Mouse (Mus musculus) liver, embryonic 15.5 days (tissue): ENCODE results near the gene Rnps1. TPM values are rescaled to one million over a fixed set of nuclear protein-coding genes. Genes with fewer than 3 reads are reported as not detected.
A peak's percentile ranks its signal among the peaks of the same experiment; 100 is the strongest.
"Not testable (repeated sequence)": the region's sequence is repeated elsewhere in the genome, so short reads cannot be mapped to it uniquely, and the experiment has no call there.

Experiments
- ATAC-seq: fragments of 200-750 bp; cut with Nextera tagmentation; 2 replicates; pipeline ENCODE4 v1.8.0; 2017; ENCODE audit warnings: moderate number of reproducible peaks, mild to moderate bottlenecking, moderate library complexity; ENCODE audit not compliant: insufficient read depth
- H3K27ac ChIP-seq: fragments of 300-500 bp; sonication (generic); replicated peaks from 2 replicates; pipeline ENCODE4 v1.5.1; 2015; ENCODE audit warnings: mild to moderate bottlenecking, inconsistent platforms
- H3K27me3 ChIP-seq: fragments of 300-500 bp; sonication (generic); 2 replicates; pipeline ENCODE4 v1.6.1; 2015; ENCODE audit warnings: mild to moderate bottlenecking, inconsistent platforms
- H3K36me3 ChIP-seq: fragments of 300-500 bp; sonication (generic); replicated peaks from 2 replicates; pipeline ENCODE4 v1.6.1; 2015; ENCODE audit warnings: moderate library complexity, mild to moderate bottlenecking, inconsistent platforms
- H3K4me1 ChIP-seq: fragments of 300-500 bp; sonication (generic); replicated peaks from 2 replicates; pipeline ENCODE4 v1.6.1; 2015; ENCODE audit warnings: inconsistent platforms
- H3K4me2 ChIP-seq: fragments of 300-500 bp; sonication (generic); 2 replicates; pipeline ENCODE4 v1.6.1; 2015; ENCODE audit warnings: moderate library complexity, mild to moderate bottlenecking, inconsistent platforms
- H3K4me3 ChIP-seq: fragments of 300-500 bp; sonication (generic); replicated peaks from 2 replicates; pipeline ENCODE4 v1.5.1; 2015; ENCODE audit warnings: mild to moderate bottlenecking, inconsistent platforms
- H3K9ac ChIP-seq: fragments of 300-500 bp; sonication (generic); 2 replicates; pipeline ENCODE4 v1.6.1; 2015; ENCODE audit warnings: moderate library complexity, mild to moderate bottlenecking, inconsistent platforms
- H3K9me3 ChIP-seq: fragments of 300-500 bp; sonication (generic); replicated peaks from 2 replicates; pipeline ENCODE4 v1.6.1; 2016; ENCODE audit warnings: inconsistent platforms
- WGBS: fragments of 180-500 bp; shearing (Covaris S2); methylation state at CpG from one replicate; pipeline ENCODE4 v1.1.7; 2015; ENCODE audit warnings: mixed read lengths; ENCODE audit not compliant: insufficient replicate concordance; 5-methylcytosine and 5-hydroxymethylcytosine counted together
- polyA plus RNA-seq: library from polyadenylated mRNA; unstranded; fragments of >200 nt; fragmentation: Nextera tagmentation; extraction: Ambion mirVana; gene quantifications from 2 replicates; pipeline ENCODE4 v1.2.1, GENCODE M21; 2015

Rnps1 gene
- polyA plus RNA-seq, 1 experiment from 2014 or later: 109 TPM

GRCm38 (mm10) chr17:24402371-24402770, 12.0 kb upstream of the Rnps1 start:
- Histone ChIP-seq H3K27ac (no peak overlapping the region), H3K4me1 (no peaks in the 10 kb centered on the region), H3K36me3 (peaks cover 97% of the 10 kb centered on the region), H3K9me3 (no peaks in the 10 kb centered on the region), H3K4me3 (no peak overlapping the region), H3K4me2 (no peak overlapping the region), H3K9ac (no peak overlapping the region), H3K27me3 (no peaks in the 10 kb centered on the region)
- no peak for ATAC-seq
- WGBS: 61% methylated on average over 3 of the region's 3 CpGs

- ATAC-seq: no peak
- Histone ChIP-seq H3K9ac (no peak overlapping the region), H3K36me3 (peaks cover 97% of the 10 kb centered on the region), H3K27ac (no peak overlapping the region), H3K27me3 (no peaks in the 10 kb centered on the region), H3K4me3 (no peak overlapping the region), H3K4me2 (no peak overlapping the region), H3K4me1 (no peaks in the 10 kb centered on the region), H3K9me3 (no peaks in the 10 kb centered on the region)
- WGBS: 80% methylated on average over 12 of the region's 12 CpGs
These were observed 7.1 kb upstream of the Rnps1 start for GRCm38 (mm10) chr17:24407116-24407803.

GRCm38 (mm10) chr17:24413557-24414211, 681 bp upstream of the Rnps1 start:
- Histone ChIP-seq H3K9ac (peak overlapping the region; percentile 86), H3K4me2 (peak overlapping the region; percentile 79), H3K36me3 (peaks cover 65% of the 10 kb centered on the region), H3K4me1 (peaks cover 47% of the 10 kb centered on the region), H3K27me3 (no peaks in the 10 kb centered on the region), H3K27ac (peak overlapping the region; percentile 98), H3K9me3 (no peaks in the 10 kb centered on the region), H3K4me3 (peak overlapping the region; percentile 90)
- 8% methylated on average over 22 of the region's 22 CpGs for WGBS
- peak; percentile 23 for ATAC-seq

- H3K9ac ChIP-seq: peak overlapping the region; percentile 83
- peak overlapping the region; percentile 90 for H3K4me3 ChIP-seq
- H3K4me1 ChIP-seq: peaks cover 47% of the 10 kb centered on the region
- H3K27ac ChIP-seq: peak overlapping the region; percentile 98
- no peaks in the 10 kb centered on the region for H3K27me3 ChIP-seq
- H3K9me3 ChIP-seq: no peaks in the 10 kb centered on the region
- H3K36me3 ChIP-seq: peaks cover 65% of the 10 kb centered on the region
- under 1% methylated on average over 21 of the region's 21 CpGs for WGBS
- ATAC-seq: no peak
- H3K4me2 ChIP-seq: peak overlapping the region; percentile 79
These were observed 646 bp downstream of the Rnps1 start for GRCm38 (mm10) chr17:24415011-24415410.

GRCm38 (mm10) chr17:24416051-24416652, 1.8 kb downstream of the Rnps1 start:
- Histone ChIP-seq H3K9me3 (no peaks in the 10 kb centered on the region), H3K4me3 (peak overlapping the region; percentile 90), H3K36me3 (peaks cover 65% of the 10 kb centered on the region), H3K4me1 (peaks cover 47% of the 10 kb centered on the region), H3K27ac (peak overlapping the region; percentile 29; the same call in 1 of the 2 replicates), H3K9ac (peak overlapping the region; percentile 83), H3K4me2 (peak overlapping the region; percentile 79), H3K27me3 (no peaks in the 10 kb centered on the region)
- ATAC-seq: no peak
- WGBS: 74% methylated on average over 3 of the region's 3 CpGs

- Histone ChIP-seq H3K4me1 (peaks cover 17% of the 10 kb centered on the region), H3K4me3 (no peak overlapping the region), H3K9me3 (no peaks in the 10 kb centered on the region), H3K36me3 (peaks cover 73% of the 10 kb centered on the region), H3K27me3 (no peaks in the 10 kb centered on the region), H3K27ac (no peak overlapping the region), H3K4me2 (no peak overlapping the region), H3K9ac (no peak overlapping the region)
- ATAC-seq: no peak
- whole genome bisulfite sequencing: 95% methylated on average over 4 of the region's 4 CpGs
These were observed 8.7 kb downstream of the Rnps1 start for GRCm38 (mm10) chr17:24423114-24423513.

- Histone ChIP-seq H3K27ac (no peak overlapping the region), H3K4me1 (peaks cover 25% of the 10 kb centered on the region), H3K9me3 (no peaks in the 10 kb centered on the region), H3K9ac (no peak overlapping the region), H3K4me2 (no peak overlapping the region), H3K36me3 (peaks cover 59% of the 10 kb centered on the region), H3K27me3 (no peaks in the 10 kb centered on the region), H3K4me3 (no peak overlapping the region)
- 83% methylated on average over 5 of the region's 5 CpGs for WGBS
- ATAC-seq: no peak
These were observed 10.1 kb downstream of the Rnps1 start for GRCm38 (mm10) chr17:24424489-24424888.

GRCm38 (mm10) chr17:24425326-24425725, 11.0 kb downstream of the Rnps1 start:
- Histone ChIP-seq H3K4me1 (peaks cover 25% of the 10 kb centered on the region), H3K36me3 (peaks cover 51% of the 10 kb centered on the region)
- H3K4me2 ChIP-seq, ATAC-seq, H3K9me3 ChIP-seq, H3K27me3 ChIP-seq, H3K9ac ChIP-seq, H3K27ac ChIP-seq, H3K4me3 ChIP-seq: not testable (repeated sequence)
- WGBS: 87% methylated on average over 6 of the region's 8 CpGs

- ATAC-seq: no peak
- H3K27me3 ChIP-seq: no peaks in the 10 kb centered on the region
- 87% methylated on average over 7 of the region's 7 CpGs for WGBS
- H3K36me3 ChIP-seq: peaks cover 45% of the 10 kb centered on the region
- H3K9ac ChIP-seq: peak overlapping the region; percentile 79; the same call in 1 of the 2 replicates
- peak overlapping the region; percentile 92; the same call in 1 of the 2 replicates for H3K27ac ChIP-seq
- H3K9me3 ChIP-seq: no peaks in the 10 kb centered on the region
- peak overlapping the region; percentile 83 for H3K4me2 ChIP-seq
- H3K4me1 ChIP-seq: peaks cover 25% of the 10 kb centered on the region
- H3K4me3 ChIP-seq: peak overlapping the region; percentile 72
These were observed 11.5 kb downstream of the Rnps1 start for GRCm38 (mm10) chr17:24425905-24426304.

GRCm38 (mm10) chr17:24426471-24427169, 12.3 kb downstream of the Rnps1 start, which contains the start of gene Eci1:
Gene Eci1 (plus strand): TSS chr17:24426641.
- H3K27ac ChIP-seq: peak within 1 kb of the TSS; percentile 92
- H3K9ac ChIP-seq: peak within 1 kb of the TSS; percentile 79
- H3K36me3 ChIP-seq: peaks cover 38% of the 10 kb centered on the region
- no peaks in the 10 kb centered on the region for H3K27me3 ChIP-seq
- peaks cover 25% of the 10 kb centered on the region for H3K4me1 ChIP-seq
- H3K9me3 ChIP-seq: no peaks in the 10 kb centered on the region
- peak within 1 kb of the TSS; percentile 72 for H3K4me3 ChIP-seq
- peak within 1 kb of the TSS; percentile 83 for H3K4me2 ChIP-seq
- WGBS: under 1% methylated on average over 48 of the region's 48 CpGs
- peak; percentile 96 for ATAC-seq

GRCm38 (mm10) chr17:24427170-24427557, 12.8 kb downstream of the Rnps1 start:
- no peak for ATAC-seq
- peaks cover 32% of the 10 kb centered on the region for H3K36me3 ChIP-seq
- 1% methylated on average over 8 of the region's 8 CpGs for WGBS
- peak overlapping the region; percentile 92 for H3K27ac ChIP-seq
- H3K4me3 ChIP-seq: peak overlapping the region; percentile 72
- H3K4me2 ChIP-seq: peak overlapping the region; percentile 83
- peaks cover 25% of the 10 kb centered on the region for H3K4me1 ChIP-seq
- H3K27me3 ChIP-seq: no peaks in the 10 kb centered on the region
- H3K9ac ChIP-seq: peak overlapping the region; percentile 79
- H3K9me3 ChIP-seq: no peaks in the 10 kb centered on the region
